Mouse (Mus musculus) kidney, embryonic 14.5 days (tissue): Measurements from ENCODE around the gene Nipal4. TPM values are rescaled to one million over a fixed set of nuclear protein-coding genes. Genes with fewer than 3 reads are reported as not detected.
A peak's percentile ranks its signal among the peaks of the same experiment; 100 is the strongest.

Experiments
- ATAC-seq: fragments of 200-750 bp; cut with Nextera tagmentation; 2 replicates; pipeline ENCODE4 v1.8.0; 2017; ENCODE audit warnings: moderate number of reproducible peaks, mild to moderate bottlenecking, moderate TSS enrichment, moderate library complexity; ENCODE audit not compliant: low FRiP score, low TSS enrichment
- H3K27ac ChIP-seq: fragments of 300-500 bp; sonication (generic); 2 replicates; pipeline ENCODE4 v1.5.1; 2014; ENCODE audit warnings: low read depth, mild to moderate bottlenecking, low read length, moderate library complexity, mixed read lengths
- H3K27me3 ChIP-seq: fragments of 300-500 bp; sonication (generic); 2 replicates; pipeline ENCODE4 v1.6.1; 2014; ENCODE audit warnings: mild to moderate bottlenecking, low read length; ENCODE audit not compliant: control insufficient read depth, insufficient read depth
- H3K36me3 ChIP-seq: fragments of 300-500 bp; sonication (generic); 2 replicates; pipeline ENCODE4 v1.6.1; 2014; ENCODE audit warnings: low read length, mixed read lengths; ENCODE audit not compliant: control insufficient read depth, insufficient read depth
- H3K4me1 ChIP-seq: fragments of 300-500 bp; sonication (generic); 2 replicates; pipeline ENCODE4 v1.6.1; 2014; ENCODE audit warnings: low read length, mixed read lengths; ENCODE audit not compliant: control insufficient read depth, insufficient read depth
- H3K4me2 ChIP-seq: fragments of 300-500 bp; sonication (generic); replicated peaks from 2 replicates; pipeline ENCODE4 v1.6.1; 2014; ENCODE audit warnings: low read depth, mild to moderate bottlenecking, low read length
- H3K4me3 ChIP-seq: fragments of 300-500 bp; sonication (generic); 2 replicates; pipeline ENCODE4 v1.5.1; 2014; ENCODE audit warnings: mild to moderate bottlenecking, low read length
- H3K9ac ChIP-seq: fragments of 300-500 bp; sonication (generic); 2 replicates; pipeline ENCODE4 v1.6.1; 2014; ENCODE audit warnings: low read depth, mild to moderate bottlenecking, low read length, moderate library complexity
- H3K9me3 ChIP-seq: fragments of 300-500 bp; sonication (generic); 2 replicates; pipeline ENCODE4 v1.6.1; 2016; ENCODE audit warnings: low read length; ENCODE audit not compliant: control insufficient read depth
- WGBS: fragments of 180-500 bp; shearing (Covaris S2); extraction: QIAGEN DNeasy Blood & Tissue Kit; methylation state at CpG from one replicate; pipeline ENCODE4 v1.1.7; 2014; 5-methylcytosine and 5-hydroxymethylcytosine counted together
- polyA plus RNA-seq: library from polyadenylated mRNA; unstranded; fragments of >200 nt; fragmentation: Nextera tagmentation; extraction: Ambion mirVana; gene quantifications from 2 replicates; pipeline ENCODE4 v1.2.1, GENCODE M21; 2014

Gene Nipal4
- polyA plus RNA-seq, 1 experiment from 2014 or later: 0.22 TPM

DNA sequence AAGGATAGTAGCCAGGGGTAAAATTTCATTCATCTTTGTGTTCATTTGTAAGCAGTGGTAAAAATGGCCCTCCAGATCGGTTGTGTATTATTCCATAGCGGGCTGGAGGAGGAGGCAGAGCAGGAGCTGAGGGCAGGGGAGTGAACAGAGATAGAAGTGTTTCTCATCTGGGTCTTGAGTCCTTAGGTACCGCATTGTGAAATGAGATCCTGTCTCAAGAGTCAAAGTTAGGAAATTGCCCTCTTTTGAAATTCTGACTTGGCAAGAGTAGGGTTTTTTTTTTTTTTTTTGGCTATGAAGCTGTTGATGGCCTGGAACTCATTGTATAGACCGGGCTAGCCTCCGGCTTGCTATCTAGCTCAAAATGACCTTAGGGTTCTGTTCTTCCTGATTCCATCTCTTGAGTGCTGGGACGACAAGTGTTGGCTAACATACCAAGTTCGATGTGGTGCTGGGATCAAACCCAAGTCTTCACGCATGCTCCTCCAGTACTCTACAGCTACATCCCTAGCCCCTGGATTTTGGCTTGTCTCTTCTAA lies 42.9 kb downstream of the Nipal4 start:
- Histone ChIP-seq H3K4me3 (no peak overlapping the region), H3K4me2 (no peak overlapping the region), H3K9ac (no peak overlapping the region), H3K36me3 (peaks cover 33% of the 10 kb centered on the region), H3K4me1 (0 out of 2 replicates have a peak, but pooled peaks cover 3% of the 10 kb centered on the region), H3K27ac (no peak overlapping the region), H3K27me3 (no peaks in the 10 kb centered on the region), H3K9me3 (no peaks in the 10 kb centered on the region)
- ATAC-seq: no peak
- WGBS: 96% methylated on average over 8 of the region's 8 CpGs

DNA sequence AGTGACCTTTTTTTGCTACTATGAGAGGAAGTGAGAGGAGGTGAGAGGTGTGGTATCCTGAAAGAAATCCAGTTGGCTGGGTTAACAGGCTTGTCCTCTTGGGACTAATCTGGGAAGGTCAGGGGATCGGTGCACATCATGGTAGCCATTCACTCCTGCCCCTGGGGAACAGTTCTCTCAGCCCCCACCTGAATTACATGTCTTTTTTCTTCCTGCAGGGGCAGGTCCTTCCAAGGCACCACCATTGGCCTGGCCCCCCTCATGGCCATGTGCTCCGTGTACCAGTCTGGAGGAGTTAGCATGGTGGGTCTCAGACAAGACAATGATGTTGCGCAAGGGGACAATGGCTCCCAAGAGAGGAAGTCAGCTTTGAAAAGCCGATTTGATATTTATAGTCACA lies 43.4 kb downstream of the Nipal4 start:
- Histone ChIP-seq H3K9ac (no peak overlapping the region), H3K27ac (no peak overlapping the region), H3K9me3 (no peaks in the 10 kb centered on the region), H3K4me1 (0 out of 2 replicates have a peak, but pooled peaks cover 3% of the 10 kb centered on the region), H3K36me3 (peaks cover 38% of the 10 kb centered on the region), H3K4me3 (no peak overlapping the region), H3K27me3 (no peaks in the 10 kb centered on the region), H3K4me2 (no peak overlapping the region)
- WGBS: 85% methylated on average over 4 of the region's 4 CpGs
- ATAC-seq: no peak

GRCm38 (mm10) chr11:46121666-46122065 lies 44.6 kb downstream of the Nipal4 start:
- 80% methylated on average over 4 of the region's 4 CpGs for WGBS

GRCm38 (mm10) chr11:46120084-46120483 lies 46.2 kb downstream of the Nipal4 start:
- peaks cover 38% of the 10 kb centered on the region for H3K36me3 ChIP-seq

More at GRCm38 (mm10) chr11:46121666-46122065, 44.6 kb downstream of the Nipal4 start:
- 0 out of 2 replicates have a peak, but pooled peaks cover 3% of the 10 kb centered on the region for H3K4me1 ChIP-seq
- no peak overlapping the region for H3K27ac ChIP-seq
- H3K4me3 ChIP-seq: no peak overlapping the region
- H3K9ac ChIP-seq: no peak overlapping the region
- H3K9me3 ChIP-seq: no peaks in the 10 kb centered on the region
- H3K27me3 ChIP-seq: no peaks in the 10 kb centered on the region
- no peak for ATAC-seq
- H3K4me2 ChIP-seq: no peak overlapping the region
- H3K36me3 ChIP-seq: peaks cover 38% of the 10 kb centered on the region

DNA sequence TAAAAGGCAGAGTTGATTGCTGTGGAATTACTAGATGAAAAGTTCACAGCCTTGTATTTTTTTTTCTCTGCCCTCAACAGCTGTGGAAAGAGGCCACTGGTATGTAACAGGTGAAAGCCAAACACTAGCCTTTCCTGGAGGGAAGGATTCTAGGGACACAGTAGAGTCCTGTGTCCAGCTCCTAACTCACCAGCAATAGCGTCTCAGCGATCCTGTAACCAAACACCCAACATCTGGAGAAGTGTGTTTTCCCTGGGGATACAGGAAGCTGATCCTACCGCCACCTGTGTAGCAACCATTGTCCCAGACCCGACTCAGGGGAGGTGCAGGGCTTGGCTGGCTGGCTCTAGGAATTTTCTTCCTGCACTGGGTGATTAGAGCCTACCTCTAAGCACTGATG lies 46.7 kb downstream of the Nipal4 start:
- Histone ChIP-seq H3K4me1 (peaks cover 10% of the 10 kb centered on the region), H3K27ac (peak overlapping the region; percentile 17; the same call in 1 of the 2 replicates), H3K9ac (no peak overlapping the region), H3K4me3 (no peak overlapping the region), H3K36me3 (peaks cover 36% of the 10 kb centered on the region), H3K9me3 (no peaks in the 10 kb centered on the region), H3K27me3 (no peaks in the 10 kb centered on the region), H3K4me2 (no peak overlapping the region)
- 4% methylated on average over 4 of the region's 4 CpGs for WGBS
- peak; percentile 71 for ATAC-seq

More at GRCm38 (mm10) chr11:46120084-46120483, 46.2 kb downstream of the Nipal4 start:
- WGBS: 88% methylated on average over 10 of the region's 10 CpGs
- 0 out of 2 replicates have a peak, but pooled peaks have one; percentile 2 for ATAC-seq
- H3K9ac ChIP-seq: no peak overlapping the region
- no peak overlapping the region for H3K4me2 ChIP-seq
- no peaks in the 10 kb centered on the region for H3K27me3 ChIP-seq
- peak overlapping the region; percentile 15; the same call in 1 of the 2 replicates for H3K27ac ChIP-seq
- no peak overlapping the region for H3K4me3 ChIP-seq
- H3K9me3 ChIP-seq: no peaks in the 10 kb centered on the region
- peaks cover 10% of the 10 kb centered on the region for H3K4me1 ChIP-seq

GRCm38 (mm10) chr11:46116510-46116909 lies 49.8 kb downstream of the Nipal4 start:
- Histone ChIP-seq H3K4me1 (peaks cover 10% of the 10 kb centered on the region), H3K27me3 (no peaks in the 10 kb centered on the region), H3K4me3 (no peak overlapping the region), H3K9ac (no peak overlapping the region), H3K4me2 (no peak overlapping the region), H3K9me3 (no peaks in the 10 kb centered on the region), H3K36me3 (peaks cover 27% of the 10 kb centered on the region), H3K27ac (no peak overlapping the region)
- ATAC-seq: peak; percentile 30; the same call in 1 of the 2 replicates
- WGBS: 61% methylated on average over 2 of the region's 2 CpGs

GRCm38 (mm10) chr11:46115411-46116173 lies 50.7 kb downstream of the Nipal4 start:
- H3K9ac ChIP-seq: no peak overlapping the region
- no peak overlapping the region for H3K4me2 ChIP-seq
- H3K9me3 ChIP-seq: no peaks in the 10 kb centered on the region
- ATAC-seq: peak; percentile 20; the same call in 1 of the 2 replicates
- H3K4me1 ChIP-seq: peaks cover 10% of the 10 kb centered on the region
- H3K4me3 ChIP-seq: no peak overlapping the region
- 44% methylated on average over 9 of the region's 9 CpGs for WGBS
- no peaks in the 10 kb centered on the region for H3K27me3 ChIP-seq
- H3K27ac ChIP-seq: peak overlapping the region; percentile 30; the same call in 1 of the 2 replicates
- H3K36me3 ChIP-seq: peaks cover 24% of the 10 kb centered on the region

DNA sequence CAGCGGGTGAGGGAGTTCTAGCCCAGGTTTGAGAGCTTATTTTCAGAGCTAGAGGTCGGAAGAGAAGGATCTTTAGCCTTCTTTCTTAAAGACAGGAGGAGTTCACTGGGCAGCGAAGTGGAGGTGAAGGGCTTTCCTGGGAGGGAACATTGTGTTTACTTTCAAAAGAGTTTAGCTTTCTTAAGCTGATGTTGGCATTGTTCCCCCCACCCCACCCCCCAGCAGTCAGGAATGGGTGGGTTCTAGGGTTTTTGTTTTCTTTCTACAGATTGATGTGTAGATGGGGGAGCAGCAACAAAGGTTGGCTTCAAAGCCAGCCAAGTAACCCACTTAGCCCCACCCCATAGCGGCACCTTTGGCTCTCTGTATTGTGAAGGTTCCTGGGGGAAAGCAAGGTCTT lies 51.3 kb downstream of the Nipal4 start:
- H3K36me3 ChIP-seq: peaks cover 24% of the 10 kb centered on the region
- no peaks in the 10 kb centered on the region for H3K9me3 ChIP-seq
- no peaks in the 10 kb centered on the region for H3K27me3 ChIP-seq
- H3K9ac ChIP-seq: no peak overlapping the region
- H3K4me2 ChIP-seq: no peak overlapping the region
- no peak overlapping the region; the same call in 1 of the 2 replicates for H3K27ac ChIP-seq
- ATAC-seq: no peak
- WGBS: 70% methylated on average over 4 of the region's 4 CpGs
- peaks cover 8% of the 10 kb centered on the region for H3K4me1 ChIP-seq
- H3K4me3 ChIP-seq: no peak overlapping the region

DNA sequence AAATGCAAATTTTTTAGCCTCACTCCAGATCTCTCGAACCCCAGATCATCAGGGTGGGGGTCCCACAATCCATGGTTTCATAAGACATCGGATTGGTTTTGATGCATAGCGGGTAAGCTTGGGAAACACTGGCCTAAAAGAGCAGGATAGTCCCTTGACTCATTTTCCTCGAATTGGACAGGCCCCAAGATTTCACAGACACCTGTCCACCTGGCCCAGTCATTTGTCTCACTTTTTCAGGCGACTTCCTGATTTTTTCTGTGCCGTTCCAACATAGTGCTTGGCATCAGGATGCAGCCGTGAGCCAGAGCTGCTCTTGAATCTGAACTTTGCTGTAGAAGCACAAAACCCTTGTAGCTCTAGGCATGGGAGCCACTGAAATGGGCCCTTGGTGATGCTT lies 52.1 kb downstream of the Nipal4 start:
- no peaks in the 10 kb centered on the region for H3K9me3 ChIP-seq
- peaks cover 6% of the 10 kb centered on the region for H3K4me1 ChIP-seq

More for the DNA sequence above, 52.1 kb downstream of the Nipal4 start:
- ATAC-seq: no peak
- 94% methylated on average over 7 of the region's 7 CpGs for WGBS
- no peaks in the 10 kb centered on the region for H3K27me3 ChIP-seq
- peaks cover 24% of the 10 kb centered on the region for H3K36me3 ChIP-seq
- H3K9ac ChIP-seq: no peak overlapping the region
- no peak overlapping the region for H3K4me2 ChIP-seq
- no peak overlapping the region for H3K4me3 ChIP-seq
- H3K27ac ChIP-seq: no peak overlapping the region
